Mouse (Mus musculus) c-Kit-positive CD71-negative TER-119-negative erythroid progenitor cells, embryonic 14.5 days (primary cell): ENCODE measurements at regions not wholly inside any gene's neighbourhood (a gene's known extent, or its start where the extent isn't known, plus 50 kb on each side); places are given as distances from the start of the nearest gene placed in this dataset.

Experiments used
- DNase-seq: peaks from one replicate; pipeline ENCODE4 v3.0.0-alpha.2; 2013; ENCODE audit warnings: low read depth

GRCm38 (mm10) chr5:68572816-68573215, 541.2 kb downstream of the Grxcr1 start:
- DNase-seq = no peak

- DNase-seq = no peak
Observed at GRCm38 (mm10) chr5:68575827-68576226, 544.2 kb downstream of the Grxcr1 start.

- no peak for DNase-seq
Observed at GRCm38 (mm10) chr5:68578496-68578895, 546.9 kb downstream of the Grxcr1 start.

- no peak for DNase-seq
Observed at GRCm38 (mm10) chr5:68592423-68592822, 560.8 kb downstream of the Grxcr1 start.

GRCm38 (mm10) chr5:68618451-68618850, 586.8 kb downstream of the Grxcr1 start:
- no peak for DNase-seq

GRCm38 (mm10) chr5:68635400-68635799, 603.8 kb downstream of the Grxcr1 start:
- no peak for DNase-seq

GRCm38 (mm10) chr5:68672834-68673233, 641.2 kb downstream of the Grxcr1 start:
- DNase-seq = no peak

GRCm38 (mm10) chr5:68701342-68701741, 640.1 kb downstream of the Kctd8 start:
- DNase-seq = no peak

- no peak for DNase-seq
Observed at GRCm38 (mm10) chr5:68705411-68706080, 635.9 kb downstream of the Kctd8 start.

GRCm38 (mm10) chr5:68726733-68727132, 614.7 kb downstream of the Kctd8 start:
- no peak for DNase-seq

- peak; percentile 52 for DNase-seq
Observed at GRCm38 (mm10) chr5:68735186-68735585, 606.3 kb downstream of the Kctd8 start.

- DNase-seq = no peak
Observed at GRCm38 (mm10) chr5:68750499-68750898, 591.0 kb downstream of the Kctd8 start.

- no peak for DNase-seq
Observed at GRCm38 (mm10) chr5:68753025-68753424, 588.5 kb downstream of the Kctd8 start.
